Mouse (Mus musculus) liver, adult 2 months (tissue): ENCODE results near the gene Slc25a43. TPM values are rescaled to one million over a fixed set of nuclear protein-coding genes. Genes with fewer than 3 reads are reported as not detected.
A peak's percentile ranks its signal among the peaks of the same experiment; 100 is the strongest.

Experiments used
- DNase-seq: peaks from one replicate; pipeline ENCODE4 v3.0.0-alpha.2; 2011; ENCODE audit warnings: low read depth, low spot score; ENCODE audit errors: extremely low read depth
- H3K27ac ChIP-seq: fragments of 200-500 bp; replicated peaks from 2 replicates; pipeline ENCODE4 v1.5.1; 2012; ENCODE audit warnings: low read depth, mild to moderate bottlenecking, control low read depth, inconsistent platforms, low read length; ENCODE audit not compliant: insufficient read depth
- H3K27me3 ChIP-seq: fragments of 200-500 bp; 2 replicates; pipeline ENCODE4 v1.6.1; 2012; ENCODE audit warnings: mild to moderate bottlenecking, moderate library complexity, low read length, inconsistent platforms; ENCODE audit not compliant: control insufficient read depth, insufficient read depth
- H3K36me3 ChIP-seq: fragments of 200-500 bp; 2 replicates; pipeline ENCODE4 v1.6.1; 2012; ENCODE audit warnings: low read length, inconsistent platforms; ENCODE audit not compliant: control insufficient read depth, insufficient read depth
- H3K4me1 ChIP-seq: fragments of 200-500 bp; 2 replicates; pipeline ENCODE4 v1.6.1; 2011; ENCODE audit warnings: low read length; ENCODE audit not compliant: control insufficient read depth, insufficient read depth
- H3K4me3 ChIP-seq: fragments of 200-500 bp; 2 replicates; pipeline ENCODE4 v1.5.1; 2011; ENCODE audit warnings: low read depth, mild to moderate bottlenecking, control low read depth, low read length, moderate library complexity; ENCODE audit not compliant: insufficient read depth
- H3K79me2 ChIP-seq: fragments of 200-500 bp; 2 replicates; pipeline ENCODE4 v1.6.1; 2012; ENCODE audit warnings: inconsistent platforms, mild to moderate bottlenecking, low read length, moderate library complexity; ENCODE audit not compliant: control insufficient read depth, insufficient read depth
- H3K9ac ChIP-seq: fragments of 200-500 bp; 2 replicates; pipeline ENCODE4 v1.6.1; 2012; ENCODE audit warnings: low read depth, mild to moderate bottlenecking, control low read depth, inconsistent platforms, low read length
- CTCF ChIP-seq: fragments of 200-500 bp; IDR thresholded peaks from 2 replicates; pipeline ENCODE4 v1.5.1; 2011; ENCODE audit warnings: low read depth, low read length, control low read depth
- POLR2A ChIP-seq: fragments of 200-500 bp; IDR thresholded peaks from 2 replicates; pipeline ENCODE4 v1.6.1; 2011; ENCODE audit warnings: low read length, control low read depth; ENCODE audit not compliant: insufficient read depth; ENCODE audit errors: extremely low read depth
- WGBS: fragments of 180-500 bp; shearing (Covaris S2); methylation state at CpG from one replicate; pipeline ENCODE4 v1.1.7; 2018; 5-methylcytosine and 5-hydroxymethylcytosine counted together
- polyA plus RNA-seq: library from polyadenylated mRNA; depleted of rRNA; stranded (reverse); fragments of >200 nt; gene quantifications from 2 replicates; pipeline ENCODE4 v1.2.3, GENCODE M21; 2012; rRNA removed
- total RNA-seq: library from RNA; depleted of rRNA; stranded (reverse); fragments of >200 nt; gene quantifications from 2 replicates; pipeline ENCODE4 v1.2.3, GENCODE M21; 2014; rRNA removed

Slc25a43 gene
- total and polyA plus RNA-seq, 2 experiments: 0.09 to 0.18 TPM

- no peaks in the 10 kb centered on the region for H3K36me3 ChIP-seq
- no peak overlapping the region for H3K27ac ChIP-seq
- no peak overlapping the region for H3K4me3 ChIP-seq
- TF ChIP-seq CTCF: peak; percentile 81
- no peak for TF ChIP-seq POLR2A
- no peaks in the 10 kb centered on the region for H3K27me3 ChIP-seq
- no peak overlapping the region for H3K9ac ChIP-seq
- H3K79me2 ChIP-seq: no peaks in the 10 kb centered on the region
- H3K4me1 ChIP-seq: peaks cover 12% of the 10 kb centered on the region
- WGBS: 5% methylated on average over 4 of the region's 4 CpGs
- DNase-seq: peak; percentile 61
Observed at GRCm38 (mm10) chrX:36820201-36820600, 76.7 kb downstream of the Slc25a43 start.

- WGBS: 16% methylated on average over 10 of the region's 10 CpGs
- Histone ChIP-seq H3K27ac (peak overlapping the region; percentile 84), H3K4me1 (peaks cover 18% of the 10 kb centered on the region), H3K9ac (no peak overlapping the region), H3K27me3 (no peaks in the 10 kb centered on the region), H3K4me3 (no peak overlapping the region), H3K79me2 (no peaks in the 10 kb centered on the region), H3K36me3 (no peaks in the 10 kb centered on the region)
- no peak for TF ChIP-seq POLR2A
- TF ChIP-seq CTCF: no peak
- DNase-seq: peak; percentile 48
Observed at GRCm38 (mm10) chrX:36823932-36824711, 80.7 kb downstream of the Slc25a43 start.

- H3K9ac ChIP-seq: no peak overlapping the region
- H3K4me3 ChIP-seq: no peak overlapping the region
- H3K36me3 ChIP-seq: no peaks in the 10 kb centered on the region
- TF ChIP-seq CTCF (no peak), POLR2A (no peak)
- H3K79me2 ChIP-seq: no peaks in the 10 kb centered on the region
- H3K27me3 ChIP-seq: no peaks in the 10 kb centered on the region
- peak overlapping the region; percentile 84 for H3K27ac ChIP-seq
- DNase-seq: peak; percentile 85
- WGBS: 39% methylated on average over 2 of the region's 2 CpGs
- H3K4me1 ChIP-seq: peaks cover 21% of the 10 kb centered on the region
Observed at GRCm38 (mm10) chrX:36825032-36825431, 81.6 kb downstream of the Slc25a43 start.

Other genes starting within 250 kb of the Slc25a43 start
- gene Pgrmc1, start 145.5 kb upstream of the Slc25a43 start, total RNA-seq: 1,285 and 1,377 TPM in 2 replicates
- 669 and 710 TPM in 2 replicates for gene Pgrmc1, start 145.5 kb upstream of the Slc25a43 start, polyA plus RNA-seq
- gene Akap17b, start 98.3 kb upstream of the Slc25a43 start, total RNA-seq: 1.5 and 1.9 TPM in 2 replicates
- 0.48 and 0.55 TPM in 2 replicates for gene Akap17b, start 98.3 kb upstream of the Slc25a43 start, polyA plus RNA-seq
- 748 and 759 TPM in 2 replicates for gene Slc25a5, start 52.0 kb downstream of the Slc25a43 start, total RNA-seq
- 693 and 735 TPM in 2 replicates for gene Slc25a5, start 52.0 kb downstream of the Slc25a43 start, polyA plus RNA-seq
- 12.2 and 17.5 TPM in 2 replicates for gene Ube2a, start 130.2 kb downstream of the Slc25a43 start, total RNA-seq
- gene Ube2a, start 130.2 kb downstream of the Slc25a43 start, polyA plus RNA-seq: 21.9 and 25.9 TPM in 2 replicates
- gene C330007P06Rik, start 130.5 kb downstream of the Slc25a43 start, total RNA-seq: 26.2 and 30.5 TPM in 2 replicates
- gene C330007P06Rik, start 130.5 kb downstream of the Slc25a43 start, polyA plus RNA-seq: 9.4 and 12.1 TPM in 2 replicates
- gene Nkrf, start 159.2 kb downstream of the Slc25a43 start, total RNA-seq: 1.5 and 1.6 TPM in 2 replicates
- 0.39 TPM in 2 replicates for gene Nkrf, start 159.2 kb downstream of the Slc25a43 start, polyA plus RNA-seq
- gene Sept6, start 248.1 kb downstream of the Slc25a43 start, total RNA-seq: 0.55 and 1.9 TPM in 2 replicates
- 1.1 and 1.2 TPM in 2 replicates for gene Sept6, start 248.1 kb downstream of the Slc25a43 start, polyA plus RNA-seq